Mouse (Mus musculus) stomach, adult 2 months (tissue): ENCODE data around the gene Tpbpb. TPM values are rescaled to one million over a fixed set of nuclear protein-coding genes. Genes with fewer than 3 reads are reported as not detected.

ENCODE experiments used
- polyA plus RNA-seq: library from polyadenylated mRNA; depleted of rRNA; stranded (reverse); fragments of >200 nt; gene quantifications from 2 replicates; pipeline ENCODE4 v1.2.3, GENCODE M21; 2012; rRNA removed

Gene Tpbpb
- not detected in 2 replicates for polyA plus RNA-seq

GRCm38 (mm10) chr13:60904780-60905179 is at the start of gene Tpbpb:
Tpbpb (minus strand) TSS chr13:60904880.

GRCm38 (mm10) chr13:60941884-60942283 is 37.2 kb upstream of the Tpbpb start, which contains the start of gene Tpbpa:
Tpbpa (minus strand) TSS chr13:60941984.

GRCm38 (mm10) chr13:60936500-60936901 is 31.8 kb upstream of the Tpbpb start, which contains the start of the genes Gm49391 and Ctla2a:
Gm49391 (minus strand) TSS chr13:60936571.
Ctla2a (minus strand) TSS chr13:60936625.

GRCm38 (mm10) chr13:60935490-60935889 is 30.8 kb upstream of the Tpbpb start, which contains the start of gene Gm49393:
Gm49393 (minus strand) TSS chr13:60935590.

GRCm38 (mm10) chr13:60897328-60897727 is 7.4 kb downstream of the Tpbpb start, which contains the start of gene Ctla2b:
Ctla2b (minus strand) TSS chr13:60897447.

GRCm38 (mm10) chr13:60896794-60897193 is 7.9 kb downstream of the Tpbpb start, which contains the start of gene Gm49392:
Gm49392 (minus strand) TSS chr13:60896894.

GRCm38 (mm10) chr13:60864281-60864680 is 40.4 kb downstream of the Tpbpb start, which contains the start of gene 4930486L24Rik:
4930486L24Rik (minus strand) TSS chr13:60864475.

Other genes with a start within 250 kb of the Tpbpb start
- not detected in 2 replicates for gene BC051665, start 118.5 kb downstream of the Tpbpb start, polyA plus RNA-seq
- not detected in 2 replicates for gene Ctsll3, start 102.0 kb downstream of the Tpbpb start, polyA plus RNA-seq
- not detected in 2 replicates for gene 4930486L24Rik, start 40.4 kb downstream of the Tpbpb start, polyA plus RNA-seq
- gene Gm49392, start 8.0 kb downstream of the Tpbpb start, polyA plus RNA-seq = not detected in 2 replicates
- gene Ctla2b, start 7.4 kb downstream of the Tpbpb start, polyA plus RNA-seq = 0.10 and 0.53 TPM in 2 replicates
- gene Gm49393, start 30.7 kb upstream of the Tpbpb start, polyA plus RNA-seq = not detected in 2 replicates
- gene Gm49391, start 31.7 kb upstream of the Tpbpb start, polyA plus RNA-seq = 0.08 and 0.12 TPM in 2 replicates
- 0.63 and 1.1 TPM in 2 replicates for gene Ctla2a, start 31.7 kb upstream of the Tpbpb start, polyA plus RNA-seq
- gene Tpbpa, start 37.1 kb upstream of the Tpbpb start, polyA plus RNA-seq = not detected in 2 replicates
- gene Ctsj, start 101.1 kb upstream of the Tpbpb start, polyA plus RNA-seq = not detected in 2 replicates
- gene Ctsq, start 135.8 kb upstream of the Tpbpb start, polyA plus RNA-seq = not detected in 2 replicates